Mouse (Mus musculus) lung, postnatal 0 days (tissue): ENCODE measurements around the gene Uba2. TPM values are rescaled to one million over a fixed set of nuclear protein-coding genes. Genes with fewer than 3 reads are reported as not detected.
"Not testable (repeated sequence)": the region's sequence is repeated elsewhere in the genome, so short reads cannot be mapped to it uniquely, and the experiment has no call there.

ENCODE experiments used
- ATAC-seq: fragments of 200-750 bp; cut with Nextera tagmentation; 2 replicates; pipeline ENCODE4 v1.8.0; 2017; ENCODE audit warnings: moderate library complexity
- DNase-seq: peaks from one replicate; pipeline ENCODE4 v3.0.0-alpha.2; 2016; ENCODE audit warnings: low spot score
- H3K27ac ChIP-seq: fragments of 300-500 bp; sonication (generic); 2 replicates; pipeline ENCODE4 v1.5.1; 2014; ENCODE audit warnings: antibody characterized with exemption, mild to moderate bottlenecking, low read length, mixed read lengths
- H3K27me3 ChIP-seq: fragments of 300-500 bp; sonication (generic); replicated peaks from 2 replicates; pipeline ENCODE4 v1.6.1; 2014; ENCODE audit warnings: low read length, mixed read lengths; ENCODE audit not compliant: insufficient read depth
- H3K36me3 ChIP-seq: fragments of 300-500 bp; sonication (generic); 2 replicates; pipeline ENCODE4 v1.6.1; 2014; ENCODE audit warnings: low read length, mixed read lengths; ENCODE audit not compliant: insufficient read depth
- H3K4me1 ChIP-seq: fragments of 300-500 bp; sonication (generic); 2 replicates; pipeline ENCODE4 v1.6.1; 2014; ENCODE audit warnings: antibody characterized with exemption, low read depth, low read length, mixed read lengths; ENCODE audit not compliant: insufficient read depth
- H3K4me2 ChIP-seq: fragments of 300-500 bp; sonication (generic); replicated peaks from 2 replicates; pipeline ENCODE4 v1.6.1; 2014; ENCODE audit warnings: low read depth, mild to moderate bottlenecking, low read length, moderate library complexity, mixed read lengths
- H3K4me3 ChIP-seq: fragments of 300-500 bp; sonication (generic); 2 replicates; pipeline ENCODE4 v1.5.1; 2014; ENCODE audit warnings: low read depth, low read length
- H3K9ac ChIP-seq: fragments of 300-500 bp; sonication (generic); replicated peaks from 2 replicates; pipeline ENCODE4 v1.6.1; 2014; ENCODE audit warnings: low read depth, mild to moderate bottlenecking
- H3K9me3 ChIP-seq: fragments of 300-500 bp; sonication (generic); 2 replicates; pipeline ENCODE4 v1.6.1; 2016; ENCODE audit warnings: low read length, mixed read lengths
- CTCF ChIP-seq: IDR thresholded peaks from 2 replicates; pipeline ENCODE4 v1.5.1; 2016; ENCODE audit warnings: antibody characterized with exemption, mild to moderate bottlenecking
- EP300 ChIP-seq: IDR thresholded peaks from 2 replicates; pipeline ENCODE4 v1.6.1; 2016; ENCODE audit warnings: antibody characterized with exemption, mild to moderate bottlenecking, control low read depth
- WGBS: fragments of 180-500 bp; shearing (Covaris S2); extraction: QIAGEN DNeasy Blood & Tissue Kit; methylation state at CpG from one replicate; pipeline ENCODE4 v1.1.7; 2014; 5-methylcytosine and 5-hydroxymethylcytosine counted together
- polyA plus RNA-seq: library from polyadenylated mRNA; unstranded; fragments of >200 nt; fragmentation: Nextera tagmentation; extraction: Ambion mirVana; gene quantifications from 2 replicates; pipeline ENCODE4 v1.2.1, GENCODE M21; 2015

Gene Uba2
- polyA plus RNA-seq, 1 experiment from 2014 or later: 82.8 TPM

DNA sequence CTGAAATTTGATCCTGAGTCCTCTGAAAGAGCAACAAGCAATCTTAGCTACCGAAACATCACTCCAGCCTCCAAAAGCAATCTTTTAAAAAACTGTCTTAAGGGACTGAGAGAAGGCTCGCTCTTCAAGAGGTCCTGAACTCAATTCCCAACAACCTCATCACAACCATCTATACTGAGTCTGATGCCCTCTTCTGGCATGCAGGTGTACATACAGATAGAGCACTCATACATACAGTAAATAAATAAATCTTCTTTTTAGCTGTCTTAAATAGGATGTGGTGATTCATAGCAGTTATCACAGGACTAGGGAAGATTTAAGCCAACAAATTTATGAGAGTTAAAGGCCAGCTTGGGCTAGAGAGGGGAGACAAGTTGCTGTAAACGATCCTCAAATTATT, 26.2 kb upstream of the Uba2 start:
- DNase-seq: peak; percentile 40
- no peaks in the 10 kb centered on the region for H3K27me3 ChIP-seq
- peak overlapping the region; percentile 92 for H3K9ac ChIP-seq
- ATAC-seq: 0 out of 2 replicates have a peak, but pooled peaks have one; percentile 34
- peak overlapping the region; percentile 92 for H3K4me3 ChIP-seq
- WGBS: 45% methylated on average over 3 of the region's 3 CpGs
- peaks cover 9% of the 10 kb centered on the region; the same call in 1 of the 2 replicates for H3K36me3 ChIP-seq
- peak overlapping the region; percentile 75 for H3K4me2 ChIP-seq
- H3K4me1 ChIP-seq: 0 out of 2 replicates have a peak, but pooled peaks cover 4% of the 10 kb centered on the region
- no peak overlapping the region for H3K27ac ChIP-seq
- TF ChIP-seq CTCF (peak; percentile 65), EP300 (no peak)
- H3K9me3 ChIP-seq: no peaks in the 10 kb centered on the region

- no peaks in the 10 kb centered on the region for H3K9me3 ChIP-seq
- 94% methylated on average over 6 of the region's 6 CpGs for WGBS
- DNase-seq (peak; percentile 14), ATAC-seq (no peak)
- H3K4me2 ChIP-seq: no peak overlapping the region
- H3K4me3 ChIP-seq: no peak overlapping the region
- no peak overlapping the region for H3K27ac ChIP-seq
- H3K9ac ChIP-seq: no peak overlapping the region
- peaks cover 24% of the 10 kb centered on the region; the same call in 1 of the 2 replicates for H3K36me3 ChIP-seq
- no peaks in the 10 kb centered on the region for H3K27me3 ChIP-seq
- TF ChIP-seq EP300 (no peak), CTCF (no peak)
- H3K4me1 ChIP-seq: 0 out of 2 replicates have a peak, but pooled peaks cover 4% of the 10 kb centered on the region
Observed at GRCm38 (mm10) chr7:34192825-34193224, 23.4 kb upstream of the Uba2 start.

DNA sequence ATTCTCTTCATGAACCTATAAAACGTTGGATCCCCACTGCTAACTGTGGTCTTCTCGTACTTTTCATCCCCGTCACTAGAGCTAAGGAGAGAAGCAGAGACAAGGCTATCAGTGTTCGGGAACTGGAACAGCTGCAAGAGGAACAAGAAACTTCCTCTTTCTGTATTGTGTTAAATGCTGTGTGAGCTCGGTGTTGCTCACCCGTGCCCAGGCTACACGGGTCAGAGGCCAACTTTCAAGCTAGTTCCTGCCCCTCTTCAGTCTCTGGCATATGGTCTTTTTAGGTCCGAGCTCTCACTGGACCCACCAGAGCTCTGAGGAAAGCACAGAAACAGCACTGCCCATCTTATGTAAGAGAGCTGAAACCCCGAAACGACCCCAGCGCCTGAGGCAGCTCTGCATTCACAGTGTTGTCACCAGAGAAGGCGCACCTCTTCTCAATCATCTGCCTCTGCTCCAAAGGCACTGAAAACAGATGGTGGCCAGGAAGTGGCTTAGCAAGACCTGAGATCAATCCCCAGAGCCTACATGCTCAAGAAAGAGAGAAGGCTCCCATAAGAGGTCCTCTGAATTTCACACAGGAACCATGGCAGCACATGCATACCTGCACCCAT, 20.1 kb upstream of the Uba2 start:
- H3K9me3 ChIP-seq: no peaks in the 10 kb centered on the region
- ATAC-seq: no peak
- TF ChIP-seq CTCF: no peak
- no peak for TF ChIP-seq EP300
- no peaks in the 10 kb centered on the region for H3K27me3 ChIP-seq
- no peak overlapping the region for H3K4me3 ChIP-seq
- H3K4me2 ChIP-seq: no peak overlapping the region
- peaks cover 38% of the 10 kb centered on the region; the same call in 1 of the 2 replicates for H3K36me3 ChIP-seq
- H3K27ac ChIP-seq: no peak overlapping the region
- no peak overlapping the region for H3K9ac ChIP-seq
- 85% methylated on average over 12 of the region's 12 CpGs for WGBS
- no peaks in the 10 kb centered on the region for H3K4me1 ChIP-seq
- DNase-seq: peak; percentile 5

DNA sequence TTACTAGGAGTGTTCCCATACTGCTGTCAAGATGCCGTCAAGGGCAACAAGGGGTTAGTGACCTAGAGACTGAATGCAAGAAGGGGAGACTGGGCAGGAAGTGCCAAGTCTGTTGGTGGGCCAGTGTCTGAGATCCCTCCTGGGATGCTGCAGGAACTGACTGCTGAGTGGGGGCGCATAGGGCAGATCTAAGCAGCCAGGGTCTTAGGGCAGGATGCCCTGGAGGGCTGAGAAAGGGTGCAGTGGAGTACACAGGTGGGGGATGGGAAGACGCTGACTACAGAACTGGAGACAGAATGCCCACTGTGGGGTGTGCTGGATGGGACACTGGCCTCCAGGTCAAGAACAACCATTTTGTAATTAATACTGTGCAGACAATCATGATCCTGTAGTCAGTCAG, 14.4 kb upstream of the Uba2 start:
- TF ChIP-seq EP300 (no peak), CTCF (no peak)
- no peak for DNase-seq
- Histone ChIP-seq H3K9me3 (no peaks in the 10 kb centered on the region), H3K4me1 (no peaks in the 10 kb centered on the region), H3K36me3 (0 out of 2 replicates have a peak, but pooled peaks cover 20% of the 10 kb centered on the region), H3K9ac (no peak overlapping the region), H3K27ac (no peak overlapping the region), H3K4me3 (no peak overlapping the region), H3K27me3 (no peaks in the 10 kb centered on the region), H3K4me2 (no peak overlapping the region)
- ATAC-seq: no peak
- 76% methylated on average over 3 of the region's 3 CpGs for WGBS

DNA sequence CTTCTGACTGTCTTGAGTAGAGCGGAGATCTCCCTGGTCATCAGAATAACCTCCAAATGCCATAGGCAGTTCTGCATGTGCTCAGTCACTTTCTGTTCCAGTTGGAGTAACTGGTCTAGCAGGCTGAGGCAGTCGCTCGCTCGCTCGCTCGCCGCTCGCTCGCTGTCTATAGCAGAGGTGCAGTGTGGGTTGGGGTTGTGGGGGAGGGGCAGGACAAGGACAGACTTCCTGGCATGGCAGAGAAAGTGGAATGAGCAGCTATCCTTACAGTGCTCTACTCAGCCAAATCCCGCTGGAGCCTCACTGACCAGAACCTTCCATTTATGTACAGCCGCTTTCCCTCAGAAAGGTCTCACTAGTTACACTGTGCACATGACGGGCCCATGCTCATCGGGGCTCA, 14.0 kb upstream of the Uba2 start:
- H3K27ac ChIP-seq: no peak overlapping the region
- ATAC-seq (no peak), DNase-seq (no peak)
- WGBS: 76% methylated on average over 13 of the region's 13 CpGs
- no peak overlapping the region for H3K4me3 ChIP-seq
- no peak overlapping the region for H3K4me2 ChIP-seq
- no peaks in the 10 kb centered on the region for H3K9me3 ChIP-seq
- TF ChIP-seq CTCF: no peak
- no peak for TF ChIP-seq EP300
- H3K4me1 ChIP-seq: no peaks in the 10 kb centered on the region
- H3K36me3 ChIP-seq: 0 out of 2 replicates have a peak, but pooled peaks cover 19% of the 10 kb centered on the region
- no peaks in the 10 kb centered on the region for H3K27me3 ChIP-seq
- H3K9ac ChIP-seq: no peak overlapping the region

DNA sequence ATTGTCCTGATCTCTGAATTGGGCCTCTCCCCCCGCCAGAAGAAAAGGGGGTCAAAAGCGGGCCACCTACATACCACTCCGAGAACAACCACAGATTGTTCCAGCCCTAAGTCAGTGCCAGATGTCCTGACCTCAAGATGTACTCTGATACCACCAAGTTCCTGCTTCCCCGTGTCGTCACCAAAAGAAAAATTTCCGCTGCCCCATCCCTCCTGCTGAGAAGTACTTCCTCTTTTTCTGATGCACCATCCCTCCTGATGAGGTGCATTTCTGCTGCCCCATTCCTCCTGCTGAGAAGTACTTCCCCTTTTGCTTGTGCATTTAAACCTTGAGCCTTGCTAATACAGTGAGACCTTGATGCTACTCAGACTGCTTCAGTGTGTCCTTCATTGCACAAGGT, 6.8 kb upstream of the Uba2 start:
- 84% methylated on average over 6 of the region's 6 CpGs for WGBS
- not testable (repeated sequence) for H3K27ac ChIP-seq, H3K4me3 ChIP-seq, ATAC-seq, DNase-seq, H3K9me3 ChIP-seq, H3K27me3 ChIP-seq, H3K36me3 ChIP-seq, H3K4me1 ChIP-seq, H3K4me2 ChIP-seq, H3K9ac ChIP-seq
